Mouse (Mus musculus) embryonic facial prominence, embryonic 14.5 days (tissue): Measurements from ENCODE around the gene Sik1. TPM values are rescaled to one million over a fixed set of nuclear protein-coding genes. Genes with fewer than 3 reads are reported as not detected.

Experiments
- ATAC-seq: fragments of 200-750 bp; cut with Nextera tagmentation; 2 replicates; pipeline ENCODE4 v1.8.0; 2017; ENCODE audit warnings: low read depth, moderate number of reproducible peaks, moderate TSS enrichment
- DNase-seq: peaks from one replicate; pipeline ENCODE4 v3.0.0-alpha.2; 2015; ENCODE audit warnings: low spot score
- H3K27ac ChIP-seq: fragments of 300-500 bp; sonication (generic); replicated peaks from 2 replicates; pipeline ENCODE4 v1.5.1; 2014; ENCODE audit warnings: low read depth, mild to moderate bottlenecking, low read length, moderate library complexity
- H3K27me3 ChIP-seq: fragments of 300-500 bp; sonication (generic); replicated peaks from 2 replicates; pipeline ENCODE4 v1.6.1; 2014; ENCODE audit warnings: low read length; ENCODE audit not compliant: control insufficient read depth, insufficient read depth
- H3K36me3 ChIP-seq: fragments of 300-500 bp; sonication (generic); 2 replicates; pipeline ENCODE4 v1.6.1; 2014; ENCODE audit warnings: low read length, mixed read lengths; ENCODE audit not compliant: control insufficient read depth, insufficient read depth
- H3K4me1 ChIP-seq: fragments of 300-500 bp; sonication (generic); 2 replicates; pipeline ENCODE4 v1.6.1; 2014; ENCODE audit warnings: antibody characterized with exemption, low read length; ENCODE audit not compliant: control insufficient read depth, insufficient read depth
- H3K4me2 ChIP-seq: fragments of 300-500 bp; sonication (generic); 2 replicates; pipeline ENCODE4 v1.6.1; 2014; ENCODE audit warnings: low read depth, mild to moderate bottlenecking, low read length, moderate library complexity, mixed read lengths
- H3K4me3 ChIP-seq: fragments of 300-500 bp; sonication (generic); 2 replicates; pipeline ENCODE4 v1.5.1; 2014; ENCODE audit warnings: low read depth, mild to moderate bottlenecking, low read length
- H3K9ac ChIP-seq: fragments of 300-500 bp; sonication (generic); 2 replicates; pipeline ENCODE4 v1.6.1; 2014; ENCODE audit warnings: low read depth, mild to moderate bottlenecking, low read length, moderate library complexity, mixed read lengths
- H3K9me3 ChIP-seq: fragments of 300-500 bp; sonication (generic); 2 replicates; pipeline ENCODE4 v1.6.1; 2016; ENCODE audit warnings: low read length; ENCODE audit not compliant: control insufficient read depth
- WGBS: fragments of 180-500 bp; shearing (Covaris S2); extraction: QIAGEN DNeasy Blood & Tissue Kit; methylation state at CpG from one replicate; pipeline ENCODE4 v1.1.7; 2014; 5-methylcytosine and 5-hydroxymethylcytosine counted together
- polyA plus RNA-seq: library from polyadenylated mRNA; unstranded; fragments of >200 nt; fragmentation: Nextera tagmentation; extraction: Ambion mirVana; gene quantifications from 2 replicates; pipeline ENCODE4 v1.2.1, GENCODE M21; 2014

The Sik1 gene
- polyA plus RNA-seq, 1 experiment from 2014 or later = 27.8 TPM

DNA sequence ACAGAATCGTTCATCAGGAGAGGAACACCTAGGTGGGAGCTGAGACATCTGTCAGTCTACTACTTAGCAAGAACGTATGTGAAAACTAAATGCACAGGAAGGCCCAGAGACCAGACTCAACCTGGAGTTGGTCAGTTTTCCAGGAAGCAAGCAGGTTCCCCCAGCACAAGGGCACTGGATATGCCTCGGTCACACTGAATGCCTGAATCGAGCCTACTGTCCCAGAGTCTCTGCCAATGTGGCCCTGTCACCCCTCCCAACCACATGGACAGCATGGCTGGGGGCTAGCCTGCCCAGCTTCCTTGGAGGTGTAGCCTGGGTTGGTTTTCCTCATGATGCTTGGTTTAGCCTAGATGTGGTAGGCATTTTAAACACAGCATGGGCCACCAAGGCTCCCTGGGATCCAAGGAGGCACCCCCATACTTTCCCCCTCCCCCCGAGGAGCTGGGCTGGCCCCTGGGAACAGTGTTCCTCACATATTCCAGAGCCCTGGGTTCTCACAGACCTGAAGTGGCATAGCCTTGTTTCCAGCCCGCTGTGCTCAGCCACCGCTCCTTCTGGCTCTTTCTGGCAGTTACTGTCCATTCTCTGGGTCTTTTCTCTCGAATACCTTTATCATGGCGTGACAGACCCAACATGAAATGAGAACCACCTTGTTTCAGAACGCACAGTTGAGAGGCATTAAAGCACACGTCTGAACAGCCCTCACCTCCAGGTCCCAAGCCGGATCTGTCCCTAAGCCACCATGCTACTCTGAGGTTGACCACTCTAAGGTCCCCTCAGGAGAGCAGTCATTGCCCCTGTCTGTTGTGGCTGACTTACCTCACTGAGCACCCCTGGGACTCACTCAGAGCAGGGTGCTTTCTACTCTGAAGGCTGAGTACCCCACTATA is 12.4 kb downstream of the Sik1 start:
- H3K4me1 ChIP-seq = peaks cover 18% of the 10 kb centered on the region
- H3K4me3 ChIP-seq = no peak overlapping the region
- no peaks in the 10 kb centered on the region for H3K9me3 ChIP-seq
- H3K9ac ChIP-seq = no peak overlapping the region
- ATAC-seq = no peak
- peak overlapping the region; percentile 58 for H3K27ac ChIP-seq
- H3K36me3 ChIP-seq = peaks cover 44% of the 10 kb centered on the region
- no peak overlapping the region for H3K4me2 ChIP-seq
- DNase-seq = no peak
- 82% methylated on average over 12 of the region's 12 CpGs for WGBS
- H3K27me3 ChIP-seq = no peaks in the 10 kb centered on the region

DNA sequence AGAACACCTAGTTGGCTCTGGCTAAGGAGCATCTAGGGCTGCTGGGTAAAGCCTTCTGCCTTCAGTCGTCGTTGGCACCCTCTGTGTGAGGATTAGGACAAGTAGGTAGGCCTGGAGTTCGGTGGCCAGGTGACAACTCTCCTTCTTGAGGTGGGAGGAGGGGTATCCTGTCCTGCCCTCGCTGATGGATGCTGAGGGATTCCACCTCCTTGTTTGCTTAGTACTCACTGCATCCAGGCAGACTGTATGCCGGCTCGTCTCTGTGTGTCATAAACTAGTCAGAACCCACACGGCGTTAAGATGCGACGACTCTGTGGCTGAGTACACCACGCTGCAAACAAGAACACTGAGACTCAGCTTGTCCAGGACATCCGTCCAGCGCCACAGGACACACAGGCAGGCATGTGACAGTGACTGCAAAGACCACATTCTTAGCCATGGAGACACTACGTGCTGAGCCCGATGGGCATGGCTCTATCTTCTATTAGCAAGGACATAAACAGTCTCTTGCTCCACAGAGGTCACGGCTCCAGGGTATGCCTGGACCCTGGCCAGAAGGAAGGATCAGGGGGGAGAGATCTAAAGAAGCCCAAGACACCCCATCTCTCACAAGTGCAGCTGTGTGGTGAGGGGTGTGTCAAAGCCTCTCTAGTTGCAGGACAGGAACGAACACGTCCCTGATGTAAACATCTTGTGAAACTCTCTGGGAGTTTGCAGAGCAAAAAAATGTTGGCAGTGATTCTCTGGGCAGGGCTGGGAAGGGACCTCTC is 13.6 kb downstream of the Sik1 start:
- Histone ChIP-seq H3K4me3 (no peak overlapping the region), H3K4me2 (no peak overlapping the region), H3K27me3 (no peaks in the 10 kb centered on the region), H3K4me1 (peaks cover 18% of the 10 kb centered on the region), H3K9ac (no peak overlapping the region), H3K9me3 (no peaks in the 10 kb centered on the region), H3K27ac (peak overlapping the region; percentile 45), H3K36me3 (peaks cover 33% of the 10 kb centered on the region)
- DNase-seq (peak; percentile 90), ATAC-seq (peak; percentile 77)
- 63% methylated on average over 18 of the region's 18 CpGs for WGBS

- H3K4me2 ChIP-seq = no peak overlapping the region; the same call in 1 of the 2 replicates
- ATAC-seq (no peak), DNase-seq (no peak)
- no peaks in the 10 kb centered on the region for H3K27me3 ChIP-seq
- H3K36me3 ChIP-seq = peaks cover 27% of the 10 kb centered on the region
- no peaks in the 10 kb centered on the region for H3K9me3 ChIP-seq
- H3K4me3 ChIP-seq = no peak overlapping the region
- WGBS = 62% methylated on average over 3 of the region's 3 CpGs
- H3K9ac ChIP-seq = no peak overlapping the region
- H3K27ac ChIP-seq = peak overlapping the region; percentile 45; the same call in 1 of the 2 replicates
- H3K4me1 ChIP-seq = peaks cover 22% of the 10 kb centered on the region
Observed at GRCm38 (mm10) chr17:31841453-31841841, 14.2 kb downstream of the Sik1 start.

DNA sequence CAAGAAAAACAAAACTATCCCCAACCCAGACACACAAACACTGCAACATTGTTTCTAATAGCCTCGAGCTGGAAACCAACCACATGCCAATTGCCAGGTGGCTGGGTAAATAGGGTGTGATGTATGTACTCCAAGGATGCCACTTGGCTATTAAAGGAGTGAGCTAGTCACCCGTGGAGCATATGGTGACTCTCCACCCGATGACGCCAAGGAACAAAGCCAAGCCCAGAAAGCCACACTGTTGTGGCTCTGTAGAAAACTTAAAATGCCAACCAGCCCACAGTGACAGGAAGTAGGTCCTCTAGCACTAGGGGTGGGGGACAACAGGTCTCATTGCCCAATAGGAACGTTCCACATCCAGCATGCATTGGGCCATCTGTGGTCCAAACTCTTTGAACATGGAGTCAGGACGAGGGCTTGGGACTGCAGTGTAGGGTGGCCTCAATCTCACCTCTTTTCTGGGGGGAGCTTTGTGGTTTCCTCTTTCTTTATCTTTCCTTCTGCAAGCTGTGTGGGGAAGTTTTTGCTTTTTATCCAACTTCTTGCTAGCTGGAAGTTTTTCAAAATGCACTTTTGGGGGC is 15.1 kb downstream of the Sik1 start:
- H3K9ac ChIP-seq = no peak overlapping the region
- no peak overlapping the region for H3K27ac ChIP-seq
- peaks cover 18% of the 10 kb centered on the region for H3K36me3 ChIP-seq
- 44% methylated on average over 6 of the region's 6 CpGs for WGBS
- H3K9me3 ChIP-seq = no peaks in the 10 kb centered on the region
- DNase-seq (no peak), ATAC-seq (no peak)
- peaks cover 22% of the 10 kb centered on the region for H3K4me1 ChIP-seq
- no peaks in the 10 kb centered on the region for H3K27me3 ChIP-seq
- no peak overlapping the region for H3K4me2 ChIP-seq
- H3K4me3 ChIP-seq = no peak overlapping the region

- no peak overlapping the region for H3K4me2 ChIP-seq
- ATAC-seq (no peak), DNase-seq (no peak)
- no peak overlapping the region for H3K4me3 ChIP-seq
- WGBS = 67% methylated on average over 7 of the region's 7 CpGs
- H3K9me3 ChIP-seq = no peaks in the 10 kb centered on the region
- H3K36me3 ChIP-seq = no peaks in the 10 kb centered on the region
- 0 out of 2 replicates have a peak overlapping the region, but pooled peaks have one; percentile 33 for H3K27ac ChIP-seq
- no peaks in the 10 kb centered on the region for H3K27me3 ChIP-seq
- H3K4me1 ChIP-seq = peaks cover 28% of the 10 kb centered on the region
- H3K9ac ChIP-seq = no peak overlapping the region
Observed at GRCm38 (mm10) chr17:31836772-31837171, 18.8 kb downstream of the Sik1 start.

DNA sequence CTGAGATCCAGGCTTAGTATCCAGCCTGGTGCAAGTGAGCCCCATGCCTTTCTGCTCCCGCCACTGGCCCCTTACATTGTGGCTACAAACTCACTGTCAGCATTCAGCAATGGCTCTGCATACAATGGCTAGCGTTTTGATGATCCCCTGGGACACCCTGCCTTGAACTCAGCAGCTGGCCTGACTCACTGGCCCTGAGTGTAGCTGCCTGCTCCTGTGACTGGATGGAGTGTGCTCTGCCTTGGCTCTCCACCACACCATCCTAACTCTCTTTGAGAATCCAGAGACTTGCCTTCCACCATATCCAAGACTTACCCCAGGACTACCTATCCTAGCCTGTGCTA is 19.4 kb downstream of the Sik1 start:
- H3K9ac ChIP-seq = no peak overlapping the region
- H3K36me3 ChIP-seq = no peaks in the 10 kb centered on the region
- H3K9me3 ChIP-seq = no peaks in the 10 kb centered on the region
- no peak overlapping the region for H3K4me2 ChIP-seq
- no peak for DNase-seq
- no peaks in the 10 kb centered on the region for H3K27me3 ChIP-seq
- no peak for ATAC-seq
- H3K4me3 ChIP-seq = no peak overlapping the region
- 68% methylated on average over 2 of the region's 2 CpGs for WGBS
- peaks cover 24% of the 10 kb centered on the region for H3K4me1 ChIP-seq
- H3K27ac ChIP-seq = no peak overlapping the region

DNA sequence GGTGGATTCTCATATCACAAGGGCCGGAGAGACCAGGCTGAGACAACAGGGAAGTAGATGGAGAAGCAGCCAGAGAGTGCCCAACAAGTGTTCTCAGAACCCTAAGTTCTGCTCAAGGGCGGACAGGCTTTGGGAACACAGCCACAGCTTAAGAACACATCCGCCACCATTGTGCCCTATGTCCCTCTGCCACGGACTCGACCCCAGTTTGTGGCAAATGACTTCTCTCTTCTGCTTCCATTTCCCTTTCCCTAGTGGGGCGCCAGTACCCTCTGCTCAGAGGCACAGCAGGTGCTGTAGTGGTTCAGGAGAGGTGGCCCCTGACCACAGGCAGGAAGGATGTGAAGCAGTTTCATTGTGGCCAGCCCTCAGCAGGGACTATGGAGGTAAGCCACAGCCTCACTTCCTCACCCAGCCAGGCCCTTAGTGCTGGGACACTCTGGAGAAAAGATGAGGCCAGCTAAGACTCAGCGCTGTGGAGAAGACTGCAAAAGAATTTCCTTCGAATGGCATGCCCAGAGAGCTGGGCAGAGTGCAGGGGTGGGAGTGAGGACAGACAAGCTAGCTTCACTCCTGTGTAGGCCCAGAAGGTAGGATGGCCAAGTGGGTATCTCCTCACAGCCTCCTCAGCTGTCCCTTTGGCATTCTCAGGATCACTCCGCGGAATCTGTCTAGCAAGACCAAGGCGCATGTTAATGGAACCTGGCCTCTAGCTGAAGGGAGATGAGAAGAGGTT is 19.9 kb downstream of the Sik1 start:
- no peak for DNase-seq
- no peak for ATAC-seq
- Histone ChIP-seq H3K4me3 (no peak overlapping the region), H3K4me2 (no peak overlapping the region), H3K27me3 (no peaks in the 10 kb centered on the region), H3K27ac (no peak overlapping the region), H3K4me1 (peaks cover 20% of the 10 kb centered on the region), H3K9me3 (no peaks in the 10 kb centered on the region), H3K9ac (no peak overlapping the region), H3K36me3 (no peaks in the 10 kb centered on the region)
- WGBS = 90% methylated on average over 11 of the region's 11 CpGs
